Mouse (Mus musculus): Measurements from ENCODE around the gene Pepd. TPM values are rescaled to one million over a fixed set of nuclear protein-coding genes. Genes with fewer than 3 reads are reported as not detected.

The Pepd gene
- total RNA-seq (2021): 10 to 100 TPM; 28.9 to 30.1 TPM
- long read RNA-seq, experiment 1, transcript Pepd-201 (15 exons, 1,881 nt): major isoform, 47 of 54 reads
- long read RNA-seq, experiment 1, partial matches to known transcripts: 5 of 54 reads
- long read RNA-seq, experiment 1, other reads (novel, unspliced or antisense): 2 of 54 reads
- long read RNA-seq, experiment 2, transcript Pepd-201 (15 exons, 1,881 nt): major isoform, 23 of 29 reads
- long read RNA-seq, experiment 2, partial matches to known transcripts: 2 of 29 reads
- long read RNA-seq, experiment 2, other reads (novel, unspliced or antisense): 3 of 29 reads

DNA sequence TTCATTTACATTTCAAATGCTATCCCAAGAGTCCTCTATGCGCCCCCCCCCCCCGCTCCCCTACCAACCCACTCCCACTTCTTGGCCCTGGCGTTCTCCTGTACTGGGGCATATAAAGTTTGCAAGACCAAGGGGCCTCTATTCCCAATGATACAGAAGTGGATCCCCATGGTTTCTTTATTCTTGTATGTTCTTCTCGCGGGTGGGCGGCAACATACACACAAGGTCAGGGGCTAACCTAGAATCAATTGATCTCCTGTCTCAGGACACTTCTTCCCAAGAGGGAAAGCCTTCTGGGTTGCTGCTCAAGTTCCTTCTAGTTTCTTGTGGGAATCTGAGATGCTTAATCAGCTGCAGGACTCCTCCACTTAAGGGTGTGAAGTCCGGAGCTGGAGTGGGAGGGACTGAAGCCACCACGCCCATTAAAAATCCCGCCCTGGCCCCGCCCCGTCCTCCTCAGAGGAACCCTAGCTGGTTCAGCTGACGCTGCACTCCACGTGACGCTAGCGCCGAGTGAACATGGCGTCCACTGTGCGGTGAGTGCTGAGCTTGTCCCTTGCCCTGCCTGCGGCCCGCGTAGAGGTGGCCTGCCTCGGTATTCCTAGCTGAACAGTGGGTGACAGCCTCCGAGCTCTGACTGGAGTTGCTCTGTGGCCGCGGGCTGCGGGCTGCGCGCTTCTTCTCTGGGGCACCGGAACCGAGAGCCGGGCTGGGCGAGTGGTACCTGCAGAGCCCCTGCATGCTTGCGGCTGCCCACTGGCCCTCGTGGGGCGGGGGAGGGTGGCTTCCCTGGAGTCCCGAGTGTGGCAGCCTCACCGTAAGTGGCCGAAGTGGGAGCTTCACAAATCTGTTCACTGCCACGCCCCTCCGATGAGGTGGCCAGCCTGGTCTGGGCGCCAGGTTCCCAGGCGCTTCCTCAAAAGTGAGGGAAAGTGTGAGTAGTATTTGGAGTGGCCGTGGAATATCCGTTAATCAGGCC is at the start of gene Pepd:
Gene Pepd (plus strand): TSS at position 461 of the 979 bp plus-strand sequence.
- intact Hi-C loops (cut with DNase I): loop anchor here (2.0 kb wide), 2 partner anchors 99 to 235 kb away; partner anchors contain the start of gene Chst8
- H3K4me3 ChIP-seq: peak within 1 kb of the TSS; percentile 88
- TF ChIP-seq CTCF (IDR thresholded peaks at IDR 0.05): no peak
- peak within 1 kb of the TSS; percentile 77 for H3K27ac ChIP-seq
- DNase-seq (ENCODE audit: extremely low spot score in 1 of 2, low spot score in 2 of 2): peak; percentile 78 to 81

DNA sequence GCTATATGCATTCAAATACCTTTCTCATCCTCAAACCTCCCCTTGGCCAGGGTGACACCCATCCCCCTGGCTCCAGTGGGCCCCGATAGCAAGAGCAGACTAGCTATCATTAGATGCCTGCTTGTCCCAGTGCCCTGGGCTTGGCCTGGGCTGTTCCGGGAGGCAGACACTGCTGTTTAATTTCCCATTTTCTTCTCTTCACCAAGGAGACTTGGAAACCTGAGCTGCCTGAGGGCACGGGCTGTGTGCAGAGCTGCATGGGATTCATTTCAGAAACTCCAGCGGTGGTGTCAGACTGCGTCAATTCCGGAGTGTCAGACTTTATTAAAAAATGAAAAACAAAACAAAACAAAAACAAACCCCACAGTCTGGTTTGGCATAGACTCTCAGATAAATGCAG is 44.9 kb upstream of the Pepd start:
- no peak overlapping the region for H3K27ac ChIP-seq
- intact Hi-C loops (cut with DNase I): no loop called here
- no peak for DNase-seq (ENCODE audit: extremely low spot score in 1 of 2, low spot score in 2 of 2)
- H3K4me3 ChIP-seq: no peak overlapping the region
- TF ChIP-seq CTCF (IDR thresholded peaks at IDR 0.05): no peak

DNA sequence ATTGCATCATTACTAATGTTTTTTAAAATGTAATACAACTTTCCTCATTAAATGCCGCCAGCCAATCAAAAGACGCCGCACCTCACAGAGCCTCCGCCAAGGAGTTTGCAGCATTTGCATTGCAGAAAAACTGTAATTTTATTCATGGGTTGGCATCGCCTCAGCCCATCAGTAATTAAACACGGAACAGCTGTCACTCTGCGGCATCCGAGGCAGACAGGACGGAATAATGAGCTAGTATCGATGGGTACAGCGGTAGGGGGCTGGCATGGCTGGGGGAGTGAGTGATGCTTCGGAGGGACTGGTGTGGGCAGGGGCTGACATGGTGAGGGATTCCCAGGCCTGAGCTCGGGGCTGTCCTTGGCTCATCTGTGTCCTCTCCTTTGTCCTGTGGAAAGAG is 42.5 kb upstream of the Pepd start:
- DNase-seq (ENCODE audit: extremely low spot score in 1 of 2, low spot score in 2 of 2): no peak
- Histone ChIP-seq H3K27ac (no peak overlapping the region), H3K4me3 (no peak overlapping the region)
- TF ChIP-seq CTCF (IDR thresholded peaks at IDR 0.05): no peak
- intact Hi-C loops (cut with DNase I): no loop called here

DNA sequence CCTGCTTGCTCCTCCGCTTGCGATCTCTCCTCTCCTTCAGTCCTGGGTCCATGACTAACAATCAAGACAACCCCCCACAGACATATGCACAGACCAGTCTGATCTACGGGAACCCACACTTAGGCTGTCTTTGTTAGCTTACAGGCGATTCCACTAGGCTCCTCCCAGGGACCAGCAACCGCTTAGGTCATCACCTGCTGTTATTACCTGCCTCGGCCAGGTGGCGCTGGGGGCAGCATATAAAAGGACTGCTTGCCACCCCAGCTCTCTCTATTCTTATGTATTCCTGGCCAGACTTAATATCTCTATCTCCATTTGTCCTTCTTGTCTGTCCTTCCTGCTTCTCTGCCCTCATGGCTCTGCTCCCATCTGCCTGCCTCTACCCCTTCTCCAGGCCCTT is 35.4 kb upstream of the Pepd start:
- DNase-seq (ENCODE audit: extremely low spot score in 1 of 2, low spot score in 2 of 2): no peak
- TF ChIP-seq CTCF (IDR thresholded peaks at IDR 0.05): no peak
- Histone ChIP-seq H3K27ac (no peak overlapping the region), H3K4me3 (no peak overlapping the region)
- intact Hi-C loops (cut with DNase I): no loop called here

DNA sequence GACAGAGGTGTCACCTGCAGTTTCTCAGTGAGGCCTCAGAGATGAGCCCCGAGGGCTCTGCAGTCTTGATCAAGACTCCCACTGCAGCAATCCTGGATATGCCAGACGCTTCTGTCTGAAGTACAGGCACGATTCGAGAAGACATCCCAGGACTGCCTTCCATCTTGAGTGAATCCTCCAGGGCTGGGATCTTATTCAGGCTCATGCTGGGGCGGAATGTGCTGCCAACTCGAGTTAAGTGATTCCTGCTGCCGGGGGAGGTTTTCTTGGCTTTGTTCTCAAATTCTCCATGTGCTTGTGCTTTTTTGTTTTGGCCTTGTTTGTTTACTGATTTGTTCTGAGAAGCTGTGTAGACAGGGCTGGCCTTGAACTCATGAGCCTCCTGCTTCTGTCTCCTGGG is 34.4 kb upstream of the Pepd start:
- intact Hi-C loops (cut with DNase I): no loop called here
- no peak overlapping the region for H3K27ac ChIP-seq
- peak in 1 of 2 experiments; percentile 14 for DNase-seq (ENCODE audit: extremely low spot score in 1 of 2, low spot score in 2 of 2)

DNA sequence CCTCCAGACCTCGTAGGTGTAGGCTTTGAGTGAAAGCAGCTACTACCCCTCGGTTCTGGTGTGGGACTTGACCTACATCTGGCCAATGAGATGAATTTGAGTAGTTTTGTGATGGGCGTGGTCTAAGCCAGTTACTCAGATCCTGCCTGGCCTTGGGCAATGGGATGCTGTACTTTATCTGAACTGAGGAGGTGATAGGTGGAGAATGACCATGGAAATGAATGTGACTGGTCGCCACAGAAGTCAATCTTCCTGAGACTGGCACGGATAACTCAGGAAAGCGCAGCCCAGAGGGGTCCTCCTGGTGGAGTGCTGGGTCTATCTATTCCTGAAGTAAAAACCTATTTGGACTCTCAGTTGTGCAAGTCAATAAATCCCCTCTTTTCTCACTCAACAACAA is 23.7 kb upstream of the Pepd start:
- DNase-seq (ENCODE audit: extremely low spot score in 1 of 2, low spot score in 2 of 2): no peak
- no peak for TF ChIP-seq CTCF (IDR thresholded peaks at IDR 0.05)
- H3K4me3 ChIP-seq: no peak overlapping the region
- intact Hi-C loops (cut with DNase I): no loop called here
- H3K27ac ChIP-seq: no peak overlapping the region

More for the DNA sequence above, 34.4 kb upstream of the Pepd start:
- no peak for TF ChIP-seq CTCF (IDR thresholded peaks at IDR 0.05)
- no peak overlapping the region for H3K4me3 ChIP-seq

DNA sequence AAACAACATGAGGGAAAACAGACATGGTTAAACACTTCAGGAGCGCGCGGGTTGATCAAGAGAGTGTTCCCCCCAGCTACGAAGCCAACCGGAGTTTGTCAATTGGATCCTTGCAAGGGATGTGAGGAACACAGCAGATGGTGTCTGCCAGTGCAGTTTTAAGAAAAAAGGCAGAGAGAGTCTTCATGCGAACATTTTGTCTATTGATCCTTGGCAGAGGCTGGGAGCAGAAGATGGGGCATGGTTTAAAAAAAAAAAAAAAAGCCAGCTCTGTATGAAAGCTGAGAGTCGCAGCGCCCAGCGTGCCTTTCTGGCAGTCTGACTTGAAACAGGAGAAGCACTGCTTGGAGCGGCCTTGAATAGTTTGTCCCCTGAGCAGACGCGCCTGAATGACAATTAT is 23.3 kb upstream of the Pepd start:
- no peak overlapping the region for H3K27ac ChIP-seq
- no peak for TF ChIP-seq CTCF (IDR thresholded peaks at IDR 0.05)
- no peak overlapping the region for H3K4me3 ChIP-seq
- intact Hi-C loops (cut with DNase I): no loop called here
- DNase-seq (ENCODE audit: extremely low spot score in 1 of 2, low spot score in 2 of 2): peak in 1 of 2 experiments; percentile 20

DNA sequence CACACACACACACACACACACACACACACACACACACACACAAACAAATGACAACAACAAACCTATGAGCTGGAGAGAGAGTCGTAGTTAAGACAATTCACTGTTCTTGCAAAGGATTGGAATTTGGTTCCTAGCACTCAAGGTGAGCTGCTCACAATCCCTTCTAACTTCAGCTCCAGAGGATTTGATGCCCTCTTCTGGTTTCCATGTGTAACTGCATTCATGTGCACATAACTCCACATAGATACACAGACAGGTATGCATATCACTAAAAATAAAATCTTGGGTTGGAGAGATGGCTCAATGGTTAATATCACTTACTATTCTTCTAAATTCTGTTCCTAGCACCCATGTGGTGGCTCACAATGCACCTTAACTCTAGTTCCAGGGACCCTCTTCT is 19.3 kb upstream of the Pepd start:
- Histone ChIP-seq H3K27ac (no peak overlapping the region), H3K4me3 (no peak overlapping the region)
- intact Hi-C loops (cut with DNase I): no loop called here
- TF ChIP-seq CTCF (IDR thresholded peaks at IDR 0.05): no peak; the same call in 1 of the 2 replicates
- DNase-seq (ENCODE audit: extremely low spot score in 1 of 2, low spot score in 2 of 2): no peak

DNA sequence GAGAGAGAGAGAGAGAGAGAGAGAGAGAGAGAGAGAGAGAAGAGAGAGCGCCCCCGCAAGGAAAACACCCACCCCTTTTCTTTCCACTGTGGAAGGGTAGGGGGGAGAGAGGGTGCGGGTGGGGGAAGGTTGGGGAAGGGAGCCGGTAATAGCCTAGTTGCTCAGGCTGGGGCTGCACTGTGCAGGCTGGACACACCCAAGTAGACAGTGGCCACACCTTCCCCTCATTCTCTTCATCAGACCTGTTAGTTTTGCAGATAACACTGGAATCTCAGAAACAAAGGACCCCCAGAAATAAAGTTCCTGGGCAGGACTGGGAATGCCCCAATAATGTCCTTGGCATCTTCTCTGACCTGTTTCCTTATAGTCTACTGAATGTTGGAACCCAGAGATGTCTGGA is 15.7 kb upstream of the Pepd start:
- TF ChIP-seq CTCF (IDR thresholded peaks at IDR 0.05): no peak
- intact Hi-C loops (cut with DNase I): no loop called here
- DNase-seq (ENCODE audit: extremely low spot score in 1 of 2, low spot score in 2 of 2): no peak
- Histone ChIP-seq H3K4me3 (no peak overlapping the region), H3K27ac (no peak overlapping the region)

DNA sequence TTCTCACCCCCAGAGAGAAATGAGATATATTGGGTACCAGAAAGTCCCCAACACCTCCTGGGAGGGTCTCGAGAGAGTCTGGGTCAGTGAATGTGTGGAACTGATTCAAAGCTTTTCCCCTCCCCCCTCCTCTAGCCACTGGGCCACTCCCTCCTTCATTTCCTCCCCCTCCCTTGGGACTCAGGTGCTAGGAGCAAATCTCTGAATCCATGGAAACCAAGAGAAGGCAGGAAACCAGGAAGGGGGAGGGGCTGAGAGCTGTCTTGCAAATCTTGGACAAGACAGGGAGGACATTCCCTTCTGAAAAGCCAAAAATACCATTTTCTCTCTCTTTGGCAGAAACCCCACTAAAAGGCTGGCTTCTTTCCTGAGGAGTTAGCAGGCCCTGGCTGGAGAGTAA is 15.1 kb upstream of the Pepd start:
- intact Hi-C loops (cut with DNase I): no loop called here
- Histone ChIP-seq H3K4me3 (no peak overlapping the region), H3K27ac (no peak overlapping the region)
- DNase-seq (ENCODE audit: extremely low spot score in 1 of 2, low spot score in 2 of 2): peak; percentile 32 to 36
- no peak for TF ChIP-seq CTCF (IDR thresholded peaks at IDR 0.05)

DNA sequence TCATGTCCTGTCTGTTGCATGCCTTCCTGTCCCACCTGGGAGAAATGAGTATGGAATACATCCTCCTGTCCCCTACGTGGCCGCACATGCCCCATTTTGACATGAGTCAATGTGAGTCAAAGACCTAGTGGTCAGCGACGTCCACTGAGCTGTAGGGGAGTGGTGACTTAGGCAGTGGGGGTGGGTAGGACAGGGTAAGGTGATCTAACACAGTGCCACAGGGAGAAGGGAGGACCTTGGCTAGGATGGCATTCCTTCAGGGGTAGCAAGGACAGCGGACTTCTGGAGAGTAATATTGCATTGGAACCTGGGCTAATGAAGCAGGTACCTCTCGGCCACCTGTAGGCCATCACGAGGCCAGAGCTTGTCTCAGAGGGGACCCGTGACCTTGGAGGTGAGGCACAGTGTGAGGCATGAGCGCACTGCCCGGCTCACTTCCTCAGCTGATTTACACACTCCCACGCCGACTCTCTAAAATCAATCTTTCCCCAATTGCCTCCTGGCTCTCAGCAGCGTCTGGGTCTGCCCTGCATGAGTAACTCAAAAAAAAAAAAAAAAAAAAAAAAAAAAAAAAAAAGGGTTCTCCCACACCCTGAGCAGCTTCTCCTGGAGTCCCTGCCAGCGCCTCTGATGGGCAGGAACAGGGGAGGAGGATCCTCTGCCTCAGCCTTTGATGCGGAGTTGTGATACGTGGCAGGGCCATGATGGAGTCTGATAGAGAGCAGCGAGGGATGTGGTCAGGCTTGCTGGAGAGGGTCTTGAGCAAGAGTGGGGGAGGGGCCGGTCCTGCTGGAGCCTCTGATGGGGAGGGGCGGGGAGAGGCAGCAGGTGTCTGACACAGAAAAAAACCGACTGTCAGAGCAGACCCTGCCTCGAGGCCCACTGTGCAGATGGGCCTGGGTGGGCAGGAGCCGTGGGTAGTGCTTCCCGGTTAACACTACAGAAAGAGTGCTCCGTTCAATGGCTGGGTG is 1.8 kb upstream of the Pepd start:
- DNase-seq (ENCODE audit: extremely low spot score in 1 of 2, low spot score in 2 of 2): peak; percentile 20 to 38
- intact Hi-C loops (cut with DNase I): no loop called here
- H3K27ac ChIP-seq: no peak overlapping the region

More for the DNA sequence above, 1.8 kb upstream of the Pepd start:
- no peak for TF ChIP-seq CTCF (IDR thresholded peaks at IDR 0.05)
- no peak overlapping the region for H3K4me3 ChIP-seq
